Mouse (Mus musculus) heart, embryonic 15.5 days (tissue): ENCODE data around the gene Trim34a. TPM values are rescaled to one million over a fixed set of nuclear protein-coding genes. Genes with fewer than 3 reads are reported as not detected.
"Not testable (repeated sequence)": the region's sequence is repeated elsewhere in the genome, so short reads cannot be mapped to it uniquely, and the experiment has no call there.

ENCODE experiments used
- ATAC-seq: fragments of 200-750 bp; cut with Nextera tagmentation; replicated peaks from 2 replicates; pipeline ENCODE4 v1.8.0; 2017; ENCODE audit warnings: low read depth, moderate TSS enrichment; ENCODE audit not compliant: insufficient number of reproducible peaks, insufficient read depth, low FRiP score
- H3K27ac ChIP-seq: fragments of 300-500 bp; sonication (generic); 2 replicates; pipeline ENCODE4 v1.5.1; 2015; ENCODE audit warnings: mild to moderate bottlenecking, inconsistent platforms
- H3K27me3 ChIP-seq: fragments of 300-500 bp; sonication (generic); 2 replicates; pipeline ENCODE4 v1.6.1; 2015; ENCODE audit warnings: inconsistent platforms
- H3K36me3 ChIP-seq: fragments of 300-500 bp; sonication (generic); 2 replicates; pipeline ENCODE4 v1.6.1; 2015; ENCODE audit warnings: mild to moderate bottlenecking, inconsistent platforms
- H3K4me1 ChIP-seq: fragments of 300-500 bp; sonication (generic); replicated peaks from 2 replicates; pipeline ENCODE4 v1.6.1; 2015; ENCODE audit warnings: inconsistent platforms
- H3K4me2 ChIP-seq: fragments of 300-500 bp; sonication (generic); 2 replicates; pipeline ENCODE4 v1.6.1; 2015; ENCODE audit warnings: inconsistent platforms, mild to moderate bottlenecking, moderate library complexity
- H3K4me3 ChIP-seq: fragments of 300-500 bp; sonication (generic); 2 replicates; pipeline ENCODE4 v1.5.1; 2015; ENCODE audit warnings: mild to moderate bottlenecking, inconsistent platforms
- H3K9ac ChIP-seq: fragments of 300-500 bp; sonication (generic); 2 replicates; pipeline ENCODE4 v1.6.1; 2015; ENCODE audit warnings: mild to moderate bottlenecking, inconsistent platforms
- H3K9me3 ChIP-seq: fragments of 300-500 bp; sonication (generic); replicated peaks from 2 replicates; pipeline ENCODE4 v1.6.1; 2016; ENCODE audit warnings: inconsistent platforms
- WGBS: fragments of 180-500 bp; shearing (Covaris S2); methylation state at CpG from one replicate; pipeline ENCODE4 v1.1.7; 2015; ENCODE audit warnings: mixed read lengths; 5-methylcytosine and 5-hydroxymethylcytosine counted together
- polyA plus RNA-seq: library from polyadenylated mRNA; unstranded; fragments of >200 nt; fragmentation: Nextera tagmentation; extraction: Ambion mirVana; gene quantifications from 2 replicates; pipeline ENCODE4 v1.2.1, GENCODE M21; 2015

Gene Trim34a
- polyA plus RNA-seq, 1 experiment from 2014 or later: 2.7 TPM

GRCm38 (mm10) chr7:104265335-104265734, 21.1 kb downstream of the Trim34a start:
- H3K9me3 ChIP-seq, ATAC-seq: not testable (repeated sequence)
- 52% methylated on average over 4 of the region's 5 CpGs for WGBS

GRCm38 (mm10) chr7:104279361-104279760, 35.1 kb downstream of the Trim34a start:
- H3K36me3 ChIP-seq, H3K27me3 ChIP-seq, H3K9me3 ChIP-seq, H3K9ac ChIP-seq, H3K27ac ChIP-seq, H3K4me3 ChIP-seq, H3K4me1 ChIP-seq, H3K4me2 ChIP-seq, ATAC-seq: not testable (repeated sequence)
- 67% methylated on average over 3 of the region's 3 CpGs for WGBS

More at GRCm38 (mm10) chr7:104265335-104265734, 21.1 kb downstream of the Trim34a start:
- not testable (repeated sequence) for H3K27ac ChIP-seq, H3K4me2 ChIP-seq, H3K36me3 ChIP-seq, H3K4me3 ChIP-seq, H3K27me3 ChIP-seq, H3K9ac ChIP-seq, H3K4me1 ChIP-seq

- peak within 1 kb of the TSS; percentile 16; the same call in 1 of the 2 replicates for H3K27ac ChIP-seq
- WGBS: 25% methylated on average over 14 of the region's 14 CpGs
- not testable (repeated sequence) for H3K9me3 ChIP-seq, H3K4me1 ChIP-seq, H3K9ac ChIP-seq, H3K27me3 ChIP-seq, H3K36me3 ChIP-seq
- peak; percentile 89 for ATAC-seq
- H3K4me2 ChIP-seq: peak within 1 kb of the TSS; percentile 51
- H3K4me3 ChIP-seq: peak within 1 kb of the TSS; percentile 49
These were observed 43.6 kb downstream of the Trim34a start, which contains the start of gene Trim5 for GRCm38 (mm10) chr7:104287576-104288443. Gene Trim5, minus strand, starts transcription at chr7:104288094.

GRCm38 (mm10) chr7:104290641-104291040, 46.4 kb downstream of the Trim34a start:
- Histone ChIP-seq H3K4me3 (no peak overlapping the region), H3K4me1 (no peaks in the 10 kb centered on the region), H3K9ac (no peak overlapping the region), H3K4me2 (no peak overlapping the region), H3K27ac (no peak overlapping the region), H3K36me3 (no peaks in the 10 kb centered on the region), H3K27me3 (no peaks in the 10 kb centered on the region), H3K9me3 (no peaks in the 10 kb centered on the region)
- WGBS: 69% methylated on average over 1 of the region's 1 CpGs
- no peak for ATAC-seq

- ATAC-seq: no peak
- H3K27ac ChIP-seq: no peak overlapping the region
- H3K4me3 ChIP-seq: no peak overlapping the region
- no peaks in the 10 kb centered on the region for H3K9me3 ChIP-seq
- 80% methylated on average over 5 of the region's 5 CpGs for WGBS
- H3K4me2 ChIP-seq: no peak overlapping the region
- H3K9ac ChIP-seq: no peak overlapping the region
- H3K36me3 ChIP-seq: no peaks in the 10 kb centered on the region
- no peaks in the 10 kb centered on the region for H3K27me3 ChIP-seq
- H3K4me1 ChIP-seq: no peaks in the 10 kb centered on the region
These were observed 47.6 kb downstream of the Trim34a start for GRCm38 (mm10) chr7:104291638-104292400.

Other genes with a start within 250 kb of the Trim34a start
- gene Olfr638, start 245.7 kb upstream of the Trim34a start, polyA plus RNA-seq: not detected in 2 replicates
- gene Olfr639, start 227.2 kb upstream of the Trim34a start, polyA plus RNA-seq: not detected in 2 replicates
- gene Olfr640, start 218.9 kb upstream of the Trim34a start, polyA plus RNA-seq: not detected in 2 replicates
- gene Olfr641, start 209.0 kb upstream of the Trim34a start, polyA plus RNA-seq: not detected in 2 replicates
- not detected in 2 replicates for gene Olfr642, start 191.8 kb upstream of the Trim34a start, polyA plus RNA-seq
- gene 4930516K23Rik, start 183.0 kb upstream of the Trim34a start, polyA plus RNA-seq: not detected in 2 replicates
- not detected in 2 replicates for gene Olfr644, start 172.6 kb upstream of the Trim34a start, polyA plus RNA-seq
- gene Olfr645, start 159.0 kb upstream of the Trim34a start, polyA plus RNA-seq: not detected in 2 replicates
- not detected in 2 replicates for gene Olfr646, start 139.6 kb upstream of the Trim34a start, polyA plus RNA-seq
- gene Ubqln5, start 114.6 kb upstream of the Trim34a start, polyA plus RNA-seq: not detected in 2 replicates
- gene Olfr643, start 107.1 kb upstream of the Trim34a start, polyA plus RNA-seq: not detected in 2 replicates
- gene Ubqln3, start 101.2 kb upstream of the Trim34a start, polyA plus RNA-seq: not detected in 2 replicates
- not detected in 2 replicates for gene Ubqlnl, start 93.9 kb upstream of the Trim34a start, polyA plus RNA-seq
- gene Olfm5, start 79.6 kb upstream of the Trim34a start, polyA plus RNA-seq: 0.18 TPM in 1 of 2 replicates, not detected in the other
- gene Olfr648, start 61.1 kb upstream of the Trim34a start, polyA plus RNA-seq: 0.16 and 0.25 TPM in 2 replicates
- not detected in 2 replicates for gene Olfr649, start 48.5 kb upstream of the Trim34a start, polyA plus RNA-seq
- gene Trim6, start 25.7 kb upstream of the Trim34a start, polyA plus RNA-seq: 1.7 and 1.9 TPM in 2 replicates
- 0.48 and 0.72 TPM in 2 replicates for gene Trim5, start 43.6 kb downstream of the Trim34a start, polyA plus RNA-seq
- gene Trim12a, start 71.0 kb downstream of the Trim34a start, polyA plus RNA-seq: 8.6 and 10.1 TPM in 2 replicates
- gene Trim34b, start 85.0 kb downstream of the Trim34a start, polyA plus RNA-seq: 0.08 and 0.15 TPM in 2 replicates
- 2.7 and 3.1 TPM in 2 replicates for gene Trim12c, start 108.9 kb downstream of the Trim34a start, polyA plus RNA-seq
- 0.18 TPM in 2 replicates for gene Trim30b, start 125.4 kb downstream of the Trim34a start, polyA plus RNA-seq
- gene Trim30c, start 156.4 kb downstream of the Trim34a start, polyA plus RNA-seq: 0.11 and 0.23 TPM in 2 replicates
- gene Trim30a, start 220.7 kb downstream of the Trim34a start, polyA plus RNA-seq: 0.92 and 1.9 TPM in 2 replicates